Mouse (Mus musculus): ENCODE data around the gene 2610318N02Rik.

- TF ChIP-seq CTCF (IDR thresholded peaks at IDR 0.05; ENCODE audit: borderline replicate concordance, extremely low read depth, insufficient read depth, insufficient read length), result no peak
- TF ChIP-seq POLR2A (IDR thresholded peaks at IDR 0.05; ENCODE audit: borderline replicate concordance, extremely low read depth, insufficient read depth, insufficient read length, poor library complexity, severe bottlenecking), result no peak
These were observed 20.4 kb downstream of the 2610318N02Rik start for GRCm38 (mm10) chr16:17104600-17104999.

All from brain, embryonic 14.5 days (tissue).